Mouse (Mus musculus) monocyte, adult 5-6 weeks (primary cell): ENCODE measurements around the gene Zfp663. TPM values are rescaled to one million over a fixed set of nuclear protein-coding genes. Genes with fewer than 3 reads are reported as not detected.

ENCODE experiments used
- ATAC-seq: fragments of 153-309, 156-312 bp; replicated peaks from 2 replicates; pipeline ENCODE4 v1.8.0; 2017; ENCODE audit warnings: mild to moderate bottlenecking; ENCODE audit not compliant: low TSS enrichment, insufficient number of reproducible peaks, severe bottlenecking, poor library complexity, low FRiP score
- total RNA-seq: library from RNA; stranded (forward); fragments of 200-1000, 200-491, 200-594 nt; gene quantifications from 3 replicates; pipeline ENCODE4 v1.2.3, GENCODE M21; 2017

Zfp663 gene
- total RNA-seq, 1 experiment from 2014 or later = not detected

GRCm38 (mm10) chr2:165303354-165304012 lies 65.0 kb downstream of the Zfp663 start:
- no peak for ATAC-seq

- ATAC-seq = no peak
These were observed 67.1 kb downstream of the Zfp663 start for GRCm38 (mm10) chr2:165301409-165301808.

Other genes starting within 250 kb of the Zfp663 start
- 0.57 to 8.1 TPM (median 2.1 TPM) in 3 replicates for gene Cdh22, start 133.9 kb downstream of the Zfp663 start, total RNA-seq
- gene Slc35c2, start 80.9 kb downstream of the Zfp663 start, total RNA-seq = 40.2 to 52.6 TPM (median 47.2 TPM) in 3 replicates
- gene Elmo2, start 42.2 kb downstream of the Zfp663 start, total RNA-seq = 120 to 175 TPM (median 140 TPM) in 3 replicates
- not detected in 3 replicates for gene Zfp334, start 19.5 kb upstream of the Zfp663 start, total RNA-seq
- 0.19 TPM in 1 of 3 replicates, not detected in the others for gene Ocstamp, start 31.7 kb upstream of the Zfp663 start, total RNA-seq
- not detected in 3 replicates for gene Slc13a3, start 104.5 kb upstream of the Zfp663 start, total RNA-seq
- gene Trp53rka, start 124.6 kb upstream of the Zfp663 start, total RNA-seq = 4.5 to 14.9 TPM (median 5.4 TPM) in 3 replicates
- 0.68 TPM in 1 of 3 replicates, not detected in the others for gene Slc2a10, start 135.1 kb upstream of the Zfp663 start, total RNA-seq
- gene Eya2, start 226.3 kb upstream of the Zfp663 start, total RNA-seq = 6.4 to 28.6 TPM (median 10.3 TPM) in 3 replicates